Mouse (Mus musculus): ENCODE measurements around the gene Sec61b.

GRCm38 (mm10) chr4:47432766-47433165 is 41.7 kb upstream of the Sec61b start:
- TF ChIP-seq GATA1 (IDR thresholded peaks at IDR 0.05; ENCODE audit: borderline replicate concordance, low read length) (no peak), FLI1 (IDR thresholded peaks at IDR 0.05; ENCODE audit: low read length) (no peak)
